Mouse (Mus musculus): ENCODE measurements around the gene Arid1a. TPM values are rescaled to one million over a fixed set of nuclear protein-coding genes. Genes with fewer than 3 reads are reported as not detected.

The Arid1a gene
- polyA plus RNA-seq, 1 experiment from 2014 or later, result 34.2 TPM

DNA sequence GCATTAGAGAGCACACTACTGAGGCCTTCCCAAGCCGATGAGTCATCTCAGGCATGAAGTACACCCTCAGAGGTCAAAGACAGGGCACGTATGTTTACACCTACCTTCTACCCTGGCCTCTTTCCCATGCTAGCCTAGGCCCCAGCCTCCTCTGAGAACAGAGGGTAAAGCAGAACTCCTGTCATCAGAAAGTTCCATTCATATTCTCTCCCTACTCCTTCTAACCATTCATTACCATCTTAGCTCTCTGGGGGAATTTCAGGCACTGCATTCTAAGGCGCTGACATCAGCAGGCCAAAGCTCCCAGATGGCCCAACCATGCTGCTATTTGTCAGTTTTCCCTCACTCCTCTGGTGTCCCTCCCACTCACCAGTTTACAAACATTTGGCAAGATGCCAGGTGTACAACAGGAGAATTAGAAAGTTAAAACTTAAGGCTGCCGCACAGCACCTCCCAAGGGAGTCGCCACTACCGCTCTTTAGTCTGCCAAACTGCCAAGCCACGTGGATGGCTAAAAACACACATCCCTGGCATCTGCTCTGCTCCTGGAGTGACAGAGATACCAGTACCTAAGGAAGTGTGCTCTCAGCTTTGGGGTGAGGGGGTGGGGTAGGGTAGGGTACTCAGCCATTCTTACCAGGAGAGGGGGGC is 68.0 kb downstream of the Arid1a start:
- H3K27me3 ChIP-seq (ENCODE audit: control insufficient read depth, insufficient read depth, low read length), result no peaks in the 10 kb centered on the region
- ATAC-seq (replicated peaks; ENCODE audit: insufficient number of reproducible peaks, low FRiP score, low TSS enrichment), result peak; percentile 51; the same call in 1 of the 2 replicates
- H3K4me2 ChIP-seq, result 0 out of 2 replicates have a peak overlapping the region, but pooled peaks have one; percentile 11
- peaks cover 81% of the 10 kb centered on the region for H3K36me3 ChIP-seq (ENCODE audit: control insufficient read depth, insufficient read depth, low read length)
- H3K9ac ChIP-seq (ENCODE audit: low read depth, low read length), result no peak overlapping the region
- H3K4me3 ChIP-seq (ENCODE audit: low read depth, low read length), result no peak overlapping the region
- no peaks in the 10 kb centered on the region for H3K9me3 ChIP-seq (replicated peaks; ENCODE audit: control insufficient read depth, low read length)
- peaks cover 30% of the 10 kb centered on the region for H3K4me1 ChIP-seq (ENCODE audit: control insufficient read depth, insufficient read depth, low read length)
- H3K27ac ChIP-seq (ENCODE audit: low read depth, low read length), result 0 out of 2 replicates have a peak overlapping the region, but pooled peaks have one; percentile 17
- 53% methylated on average over 7 of the region's 7 CpGs for WGBS (ENCODE audit: insufficient replicate concordance)

DNA sequence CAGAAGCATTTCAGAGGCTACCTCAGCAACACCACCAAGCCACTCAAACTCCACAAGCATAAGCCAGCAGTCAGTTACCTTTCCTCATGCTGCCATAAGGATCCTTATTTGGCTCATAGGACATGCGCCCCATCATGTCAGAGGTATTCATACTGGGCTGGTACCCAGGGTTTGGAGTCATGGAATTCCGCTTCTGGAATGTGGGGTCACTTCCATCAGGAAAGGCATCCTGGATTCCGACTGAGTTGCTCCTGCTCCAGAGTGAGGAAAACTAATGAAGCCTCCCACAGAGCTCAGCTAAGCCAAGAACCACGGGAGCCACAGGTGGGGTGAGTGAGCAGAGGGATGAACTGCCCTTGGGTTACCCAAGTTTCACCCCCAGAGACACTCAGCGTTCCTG is 69.4 kb downstream of the Arid1a start:
- no peak for ATAC-seq (replicated peaks; ENCODE audit: insufficient number of reproducible peaks, low FRiP score, low TSS enrichment)
- H3K36me3 ChIP-seq (ENCODE audit: control insufficient read depth, insufficient read depth, low read length), result peaks cover 78% of the 10 kb centered on the region
- H3K9ac ChIP-seq (ENCODE audit: low read depth, low read length), result no peak overlapping the region
- no peak overlapping the region for H3K4me2 ChIP-seq
- 88% methylated on average over 5 of the region's 5 CpGs for WGBS (ENCODE audit: insufficient replicate concordance)
- H3K27me3 ChIP-seq (ENCODE audit: control insufficient read depth, insufficient read depth, low read length), result no peaks in the 10 kb centered on the region
- peaks cover 32% of the 10 kb centered on the region for H3K4me1 ChIP-seq (ENCODE audit: control insufficient read depth, insufficient read depth, low read length)
- no peak overlapping the region for H3K4me3 ChIP-seq (ENCODE audit: low read depth, low read length)
- no peaks in the 10 kb centered on the region for H3K9me3 ChIP-seq (replicated peaks; ENCODE audit: control insufficient read depth, low read length)
- no peak overlapping the region for H3K27ac ChIP-seq (ENCODE audit: low read depth, low read length)

DNA sequence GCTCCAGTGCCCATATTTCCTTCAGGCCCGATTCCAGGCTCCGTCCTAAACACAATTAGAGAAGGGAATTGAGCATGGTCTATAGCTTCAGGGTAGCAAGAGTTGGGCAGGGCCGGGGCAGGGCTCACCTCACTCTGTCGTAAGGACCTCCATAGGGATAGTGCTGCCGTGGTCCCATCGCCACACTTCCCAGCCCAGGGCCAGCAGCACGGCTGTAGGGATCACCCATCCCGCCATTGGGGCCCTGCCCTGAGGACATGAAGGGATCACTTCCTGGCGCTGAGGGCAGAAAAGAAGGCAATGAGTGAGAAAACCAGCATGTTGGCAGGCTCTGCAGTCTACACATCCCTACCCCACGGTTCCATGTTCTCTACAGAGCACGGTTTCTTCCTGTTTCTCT is 70.1 kb downstream of the Arid1a start:
- H3K4me3 ChIP-seq (ENCODE audit: low read depth, low read length), result no peak overlapping the region
- no peak overlapping the region for H3K9ac ChIP-seq (ENCODE audit: low read depth, low read length)
- peaks cover 77% of the 10 kb centered on the region for H3K36me3 ChIP-seq (ENCODE audit: control insufficient read depth, insufficient read depth, low read length)
- ATAC-seq (replicated peaks; ENCODE audit: insufficient number of reproducible peaks, low FRiP score, low TSS enrichment), result no peak
- no peaks in the 10 kb centered on the region for H3K27me3 ChIP-seq (ENCODE audit: control insufficient read depth, insufficient read depth, low read length)
- peaks cover 33% of the 10 kb centered on the region for H3K4me1 ChIP-seq (ENCODE audit: control insufficient read depth, insufficient read depth, low read length)
- no peaks in the 10 kb centered on the region for H3K9me3 ChIP-seq (replicated peaks; ENCODE audit: control insufficient read depth, low read length)
- no peak overlapping the region for H3K4me2 ChIP-seq
- H3K27ac ChIP-seq (ENCODE audit: low read depth, low read length), result no peak overlapping the region
- 92% methylated on average over 11 of the region's 11 CpGs for WGBS (ENCODE audit: insufficient replicate concordance)

DNA sequence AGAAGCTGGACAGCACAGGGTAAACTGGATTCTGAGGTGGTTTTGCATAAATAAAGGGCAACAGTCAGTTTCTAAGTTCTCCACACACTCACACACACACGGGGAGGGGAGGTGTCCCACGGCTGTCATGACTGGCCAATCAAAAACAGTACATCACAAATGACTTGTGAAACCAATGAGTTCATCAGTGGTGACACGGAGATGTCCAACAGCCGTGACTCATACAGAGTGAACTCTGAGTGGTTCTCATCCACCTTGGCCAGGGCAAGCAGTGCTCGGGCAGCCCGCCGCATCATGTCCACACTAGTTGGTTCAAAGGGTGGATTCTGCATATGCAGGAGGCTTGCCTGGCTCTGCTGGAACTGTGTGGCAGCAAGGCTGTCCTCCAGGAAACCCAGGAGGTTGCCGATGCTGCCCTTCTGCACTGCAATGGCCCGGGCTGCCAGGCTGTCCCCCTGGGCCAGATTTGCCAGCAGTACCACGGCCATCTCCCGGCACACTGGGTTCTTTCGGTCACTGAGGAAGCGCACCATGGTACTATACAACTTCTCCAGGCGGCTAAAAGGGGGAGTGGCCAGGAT is 76.3 kb downstream of the Arid1a start:
- 87% methylated on average over 14 of the region's 14 CpGs for WGBS (ENCODE audit: insufficient replicate concordance)
- Histone ChIP-seq H3K9ac (ENCODE audit: low read depth, low read length) (no peak overlapping the region), H3K9me3 (replicated peaks; ENCODE audit: control insufficient read depth, low read length) (no peaks in the 10 kb centered on the region), H3K4me2 (no peak overlapping the region), H3K27ac (ENCODE audit: low read depth, low read length) (no peak overlapping the region), H3K36me3 (ENCODE audit: control insufficient read depth, insufficient read depth, low read length) (peaks cover 43% of the 10 kb centered on the region), H3K27me3 (ENCODE audit: control insufficient read depth, insufficient read depth, low read length) (no peaks in the 10 kb centered on the region), H3K4me3 (ENCODE audit: low read depth, low read length) (no peak overlapping the region), H3K4me1 (ENCODE audit: control insufficient read depth, insufficient read depth, low read length) (peaks cover 31% of the 10 kb centered on the region)
- no peak for ATAC-seq (replicated peaks; ENCODE audit: insufficient number of reproducible peaks, low FRiP score, low TSS enrichment)

DNA sequence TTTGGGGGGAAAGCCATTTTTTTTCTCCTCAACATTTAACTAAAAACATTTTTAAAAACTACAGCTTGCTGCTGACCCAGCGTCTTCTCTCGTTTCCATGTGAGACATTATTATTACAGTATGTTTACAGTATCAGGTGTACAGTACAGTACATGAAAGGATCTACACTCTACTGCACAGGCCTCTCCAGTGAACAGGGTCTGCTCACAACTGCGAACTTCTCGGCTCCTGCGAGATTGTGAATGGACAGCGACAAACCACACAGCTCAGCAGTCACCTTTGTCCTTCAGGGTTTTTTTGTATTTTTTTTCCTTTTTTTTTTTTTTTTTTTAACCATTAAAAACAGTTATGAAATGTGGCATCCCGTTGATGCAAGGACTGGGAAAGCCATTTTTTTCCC is 76.9 kb downstream of the Arid1a start:
- no peak overlapping the region for H3K27ac ChIP-seq (ENCODE audit: low read depth, low read length)
- no peaks in the 10 kb centered on the region for H3K27me3 ChIP-seq (ENCODE audit: control insufficient read depth, insufficient read depth, low read length)
- H3K9me3 ChIP-seq (replicated peaks; ENCODE audit: control insufficient read depth, low read length), result no peaks in the 10 kb centered on the region
- H3K4me2 ChIP-seq, result no peak overlapping the region
- 90% methylated on average over 7 of the region's 7 CpGs for WGBS (ENCODE audit: insufficient replicate concordance)
- H3K4me3 ChIP-seq (ENCODE audit: low read depth, low read length), result no peak overlapping the region
- H3K9ac ChIP-seq (ENCODE audit: low read depth, low read length), result no peak overlapping the region
- H3K4me1 ChIP-seq (ENCODE audit: control insufficient read depth, insufficient read depth, low read length), result peaks cover 35% of the 10 kb centered on the region
- peaks cover 36% of the 10 kb centered on the region for H3K36me3 ChIP-seq (ENCODE audit: control insufficient read depth, insufficient read depth, low read length)
- no peak for ATAC-seq (replicated peaks; ENCODE audit: insufficient number of reproducible peaks, low FRiP score, low TSS enrichment)

DNA sequence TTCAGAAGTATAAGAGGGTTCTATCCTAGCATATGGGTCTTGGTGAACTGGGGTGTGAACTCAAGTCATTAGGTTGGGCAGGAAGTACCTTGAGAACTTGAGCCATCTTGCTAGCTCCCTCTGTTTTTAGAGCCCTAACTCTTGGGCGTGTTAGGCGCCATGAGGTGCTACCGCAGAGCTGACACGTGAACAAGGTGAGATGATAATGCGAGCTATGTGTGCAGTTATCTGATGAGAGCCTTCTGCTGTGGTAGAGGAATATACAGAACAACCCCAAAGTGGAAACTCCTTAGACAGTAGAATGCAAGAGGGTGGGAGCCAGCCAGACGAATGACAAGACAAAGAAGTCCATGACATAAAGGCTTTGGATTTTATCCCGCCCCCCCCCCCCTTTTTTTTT is 79.3 kb downstream of the Arid1a start:
- Histone ChIP-seq H3K4me1 (ENCODE audit: control insufficient read depth, insufficient read depth, low read length) (peaks cover 43% of the 10 kb centered on the region), H3K9ac (ENCODE audit: low read depth, low read length) (no peak overlapping the region), H3K9me3 (replicated peaks; ENCODE audit: control insufficient read depth, low read length) (no peaks in the 10 kb centered on the region), H3K4me3 (ENCODE audit: low read depth, low read length) (no peak overlapping the region), H3K27me3 (ENCODE audit: control insufficient read depth, insufficient read depth, low read length) (no peaks in the 10 kb centered on the region), H3K36me3 (ENCODE audit: control insufficient read depth, insufficient read depth, low read length) (peaks cover 21% of the 10 kb centered on the region), H3K27ac (ENCODE audit: low read depth, low read length) (no peak overlapping the region), H3K4me2 (no peak overlapping the region)
- ATAC-seq (replicated peaks; ENCODE audit: insufficient number of reproducible peaks, low FRiP score, low TSS enrichment), result no peak
- WGBS (ENCODE audit: insufficient replicate concordance), result 72% methylated on average over 7 of the region's 7 CpGs

DNA sequence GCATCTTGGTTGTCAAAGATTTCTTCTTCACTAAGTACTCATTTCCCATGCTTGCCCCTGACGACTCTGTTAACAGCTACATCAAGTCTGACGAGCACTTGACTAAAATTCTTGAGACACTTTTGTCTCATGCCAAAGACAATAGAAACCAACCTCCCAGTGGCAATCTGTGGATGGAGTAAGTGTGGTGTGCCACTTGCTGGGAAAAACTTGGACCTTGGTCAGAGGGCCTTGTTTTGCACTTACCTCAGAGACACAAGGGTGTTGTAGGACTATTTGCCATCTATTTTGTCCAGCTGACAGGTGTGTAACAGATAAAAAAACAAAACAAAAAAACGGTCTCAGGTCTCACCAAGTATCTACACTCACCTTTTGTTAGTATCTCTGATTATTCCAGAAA is 80.4 kb downstream of the Arid1a start:
- no peak overlapping the region for H3K4me3 ChIP-seq (ENCODE audit: low read depth, low read length)
- 21% methylated on average over 3 of the region's 3 CpGs for WGBS (ENCODE audit: insufficient replicate concordance)
- no peaks in the 10 kb centered on the region for H3K9me3 ChIP-seq (replicated peaks; ENCODE audit: control insufficient read depth, low read length)
- H3K4me2 ChIP-seq, result peak overlapping the region; percentile 45
- peaks cover 11% of the 10 kb centered on the region for H3K36me3 ChIP-seq (ENCODE audit: control insufficient read depth, insufficient read depth, low read length)
- H3K9ac ChIP-seq (ENCODE audit: low read depth, low read length), result peak overlapping the region; percentile 43
- no peaks in the 10 kb centered on the region for H3K27me3 ChIP-seq (ENCODE audit: control insufficient read depth, insufficient read depth, low read length)
- H3K27ac ChIP-seq (ENCODE audit: low read depth, low read length), result peak overlapping the region; percentile 81
- H3K4me1 ChIP-seq (ENCODE audit: control insufficient read depth, insufficient read depth, low read length), result peaks cover 43% of the 10 kb centered on the region
- no peak for ATAC-seq (replicated peaks; ENCODE audit: insufficient number of reproducible peaks, low FRiP score, low TSS enrichment)

DNA sequence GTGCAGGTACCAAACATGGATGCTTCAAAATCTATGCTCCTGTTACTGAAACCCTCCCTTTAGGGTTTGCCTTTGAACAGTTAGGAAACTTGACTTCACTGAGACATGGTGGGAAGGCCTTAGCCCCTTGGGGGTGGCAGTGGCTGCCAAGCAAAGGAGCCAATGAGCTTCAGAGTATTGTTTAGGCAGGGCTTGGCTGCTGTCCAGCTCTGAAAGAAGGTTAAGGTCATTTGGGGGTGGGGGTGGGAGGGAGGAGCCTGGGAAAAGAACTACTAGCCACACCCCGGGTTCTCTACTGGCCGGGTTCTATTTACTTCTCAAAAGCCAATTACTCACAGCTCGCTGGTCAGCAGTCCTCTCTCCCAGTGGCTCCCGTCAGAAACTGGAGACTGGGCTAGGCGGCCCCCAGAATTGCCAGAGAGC is 81.0 kb downstream of the Arid1a start:
- 0% methylated on average over 5 of the region's 5 CpGs for WGBS (ENCODE audit: insufficient replicate concordance)
- H3K9ac ChIP-seq (ENCODE audit: low read depth, low read length), result peak overlapping the region; percentile 43
- H3K4me3 ChIP-seq (ENCODE audit: low read depth, low read length), result no peak overlapping the region

DNA sequence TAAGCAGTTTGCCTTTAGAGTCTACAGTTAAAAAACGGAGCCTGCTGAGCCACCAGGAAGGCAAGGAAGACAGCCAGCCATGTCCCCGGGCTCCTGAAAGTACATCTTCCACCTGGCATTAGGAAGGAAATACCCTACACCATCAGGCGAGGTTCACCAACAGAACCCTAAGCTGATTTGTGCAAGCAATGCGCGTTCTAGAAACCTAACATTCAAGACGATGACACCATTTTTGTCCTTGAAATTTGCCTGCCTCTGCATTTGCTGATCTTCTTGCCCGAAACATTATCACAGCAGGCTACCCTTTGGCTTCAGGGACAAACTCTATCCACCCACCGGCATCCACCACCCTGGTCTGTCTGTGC is 82.3 kb downstream of the Arid1a start:
- Histone ChIP-seq H3K27me3 (ENCODE audit: control insufficient read depth, insufficient read depth, low read length) (no peaks in the 10 kb centered on the region), H3K27ac (ENCODE audit: low read depth, low read length) (peak overlapping the region; percentile 99), H3K4me2 (peak overlapping the region; percentile 74), H3K4me3 (ENCODE audit: low read depth, low read length) (peak overlapping the region; percentile 14; the same call in 1 of the 2 replicates), H3K9ac (ENCODE audit: low read depth, low read length) (peak overlapping the region; percentile 96), H3K4me1 (ENCODE audit: control insufficient read depth, insufficient read depth, low read length) (peaks cover 47% of the 10 kb centered on the region), H3K36me3 (ENCODE audit: control insufficient read depth, insufficient read depth, low read length) (no peaks in the 10 kb centered on the region), H3K9me3 (replicated peaks; ENCODE audit: control insufficient read depth, low read length) (no peaks in the 10 kb centered on the region)
- no peak for ATAC-seq (replicated peaks; ENCODE audit: insufficient number of reproducible peaks, low FRiP score, low TSS enrichment)
- WGBS (ENCODE audit: insufficient replicate concordance), result 52% methylated on average over 8 of the region's 8 CpGs

More for the DNA sequence above, 81.0 kb downstream of the Arid1a start:
- peaks cover 41% of the 10 kb centered on the region for H3K4me1 ChIP-seq (ENCODE audit: control insufficient read depth, insufficient read depth, low read length)
- ATAC-seq (replicated peaks; ENCODE audit: insufficient number of reproducible peaks, low FRiP score, low TSS enrichment), result 0 out of 2 replicates have a peak, but pooled peaks have one; percentile 15
- peaks cover 5% of the 10 kb centered on the region for H3K36me3 ChIP-seq (ENCODE audit: control insufficient read depth, insufficient read depth, low read length)
- no peaks in the 10 kb centered on the region for H3K9me3 ChIP-seq (replicated peaks; ENCODE audit: control insufficient read depth, low read length)
- H3K4me2 ChIP-seq, result peak overlapping the region; percentile 45
- H3K27ac ChIP-seq (ENCODE audit: low read depth, low read length), result peak overlapping the region; percentile 81
- no peaks in the 10 kb centered on the region for H3K27me3 ChIP-seq (ENCODE audit: control insufficient read depth, insufficient read depth, low read length)

All from heart, embryonic 11.5 days (tissue).